27 mouse cellular contexts compared by ENCODE assay signal in the genomic region with DNA sequence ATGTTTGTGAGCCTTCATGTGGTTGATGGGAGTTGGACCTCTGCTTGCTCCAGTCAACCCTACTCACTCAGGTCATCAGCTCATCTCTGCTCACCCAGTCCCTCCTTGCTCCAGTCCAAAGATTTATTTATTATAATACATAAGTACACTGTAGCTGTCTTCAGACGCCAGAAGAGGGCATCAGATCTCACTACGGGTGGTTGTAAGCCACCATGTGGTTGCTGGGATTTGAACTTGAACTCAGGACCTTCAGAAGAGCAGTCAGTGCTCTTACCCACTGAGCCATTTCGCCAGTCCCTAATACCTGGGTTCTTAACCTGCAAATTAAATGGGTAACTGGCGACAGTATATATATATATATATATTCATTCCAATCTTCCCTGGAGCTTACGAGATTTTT. TPM values are rescaled to one million over a fixed set of nuclear protein-coding genes. Genes with fewer than 3 reads are reported as not detected.
DNase-seq lines count a peak whose midpoint lies in the region; ATAC-seq and TF ChIP-seq lines count a peak whose summit lies in the region.
"Had no signal": no experiment of that assay in that cellular context is flagged by ENCODE, and none has a peak within 500 bp of the region (broad histone marks: within the 10 kb centered on the region; RNA-seq: fewer than 3 reads in every experiment).

No protein-coding gene starts in this region.

- TF ChIP-seq EP300 in heart, adult 2 months (IDR thresholded peaks at IDR 0.05; ENCODE audit: insufficient read depth, low read depth, low read length) = no peak
- no peak for TF ChIP-seq EP300 in lung, postnatal 0 days (IDR thresholded peaks at IDR 0.05)
- no peak for TF ChIP-seq EP300 in stomach, postnatal 0 days (optimal IDR thresholded peaks at IDR 0.05)

- peaks cover 1% of the 10 kb centered on the region; the same call in 1 of the 2 replicates for H3K4me1 ChIP-seq in heart, adult 2 months (ENCODE audit: control insufficient read depth, insufficient read depth, low read length)
- no peaks in the 10 kb centered on the region for H3K4me1 ChIP-seq in lung, postnatal 0 days (ENCODE audit: insufficient read depth, low read depth, low read length)
- no peaks in the 10 kb centered on the region for H3K4me1 ChIP-seq in stomach, postnatal 0 days (replicated peaks; ENCODE audit: control insufficient read depth, insufficient read depth)

- no peak overlapping the region for H3K4me2 ChIP-seq in lung, postnatal 0 days (replicated peaks; ENCODE audit: low read depth, low read length)
- H3K4me2 ChIP-seq in stomach, postnatal 0 days (replicated peaks; ENCODE audit: low read depth) = no peak overlapping the region
- H3K4me2 ChIP-seq: heart, embryonic 11.5 days; heart, embryonic 15.5 days; hindbrain, embryonic 14.5 days had no signal

- no peak overlapping the region for H3K27ac ChIP-seq in heart, adult 2 months
- no peak overlapping the region for H3K27ac ChIP-seq in layer of hippocampus, adult 2 months
- H3K27ac ChIP-seq in lung, postnatal 0 days (ENCODE audit: low read length) = no peak overlapping the region
- no peak overlapping the region for H3K27ac ChIP-seq in stomach, postnatal 0 days (replicated peaks)
- H3K27ac ChIP-seq: forebrain, embryonic 10.5 days; heart, embryonic 15.5 days; hindbrain, embryonic 14.5 days; hindbrain, postnatal 0 days had no signal

- ATAC-seq in lung, postnatal 0 days = no peak
- ATAC-seq in stomach, postnatal 0 days (ENCODE audit: low FRiP score, low TSS enrichment) = no peak
- ATAC-seq: forebrain, embryonic 14.5 days; forebrain, postnatal 0 days; hindbrain, postnatal 0 days; inflammation-experienced regulatory T-cells, adult 6 months; Patski had no signal

- peak; percentile 19 for TF ChIP-seq CTCF in heart, adult 2 months (IDR thresholded peaks at IDR 0.05)
- peak; percentile 29; the same call in 1 of the 2 replicates for TF ChIP-seq CTCF in layer of hippocampus, adult 2 months (conservative IDR thresholded peaks at IDR 0.05)
- TF ChIP-seq CTCF in lung, postnatal 0 days (IDR thresholded peaks at IDR 0.05) = peak; percentile 21; the same call in 1 of the 2 replicates
- peak; percentile 28; the same call in 1 of the 2 replicates for TF ChIP-seq CTCF in stomach, postnatal 0 days (IDR thresholded peaks at IDR 0.05; ENCODE audit: low read depth)

- H3K9ac ChIP-seq in heart, adult 2 months (ENCODE audit: low read depth, low read length) = no peak overlapping the region
- no peak overlapping the region for H3K9ac ChIP-seq in lung, postnatal 0 days (replicated peaks; ENCODE audit: low read depth)
- H3K9ac ChIP-seq in stomach, postnatal 0 days (ENCODE audit: low read length) = no peak overlapping the region
- H3K9ac ChIP-seq: forebrain, postnatal 0 days; heart, embryonic 15.5 days; hindbrain, embryonic 14.5 days had no signal

- no peaks in the 10 kb centered on the region for H3K36me3 ChIP-seq in heart, adult 2 months (ENCODE audit: control insufficient read depth, insufficient read depth, low read length)
- no peaks in the 10 kb centered on the region for H3K36me3 ChIP-seq in lung, postnatal 0 days (ENCODE audit: insufficient read depth, low read length)
- H3K36me3 ChIP-seq in stomach, postnatal 0 days (ENCODE audit: control insufficient read depth, insufficient read depth, low read length) = no peaks in the 10 kb centered on the region
- H3K36me3 ChIP-seq: forebrain, embryonic 10.5 days; heart, embryonic 15.5 days had no signal

- no peak for DNase-seq in heart, adult 2 months
- DNase-seq in heart, postnatal 10 days = no peak
- DNase-seq in layer of hippocampus, adult 2 months (ENCODE audit: low spot score in 2 of 2) = no peak
- no peak for DNase-seq in layer of hippocampus, adult 9-10 months (ENCODE audit: low spot score)
- no peak for DNase-seq in lung, postnatal 0 days (ENCODE audit: low spot score)
- no peak for DNase-seq in lung, postnatal 4 days
- DNase-seq in stomach, postnatal 0 days (ENCODE audit: low spot score) = no peak
- no peak for DNase-seq in frontal cortex, postnatal 10 days (ENCODE audit: low spot score in 2 of 2)
- DNase-seq: adrenal gland, postnatal 10 days; adrenal gland, postnatal 36 days; cerebellum, adult 18-20 months; cerebellum, adult 9-10 months; cerebellum, postnatal 14 days; forebrain, postnatal 0 days; gastrocnemius, postnatal 25 days; heart, postnatal 14 days; heart, postnatal 4 days had no signal

- TF ChIP-seq POLR2A in heart, adult 2 months (IDR thresholded peaks at IDR 0.05; ENCODE audit: insufficient read depth, low read depth, low read length) = no peak

- 81% methylated on average over 5 of the region's 5 CpGs for WGBS in heart, adult 2 months
- WGBS in lung, postnatal 0 days = 76% methylated on average over 5 of the region's 5 CpGs
- WGBS in stomach, postnatal 0 days = 77% methylated on average over 5 of the region's 5 CpGs

- H3K27me3 ChIP-seq in heart, adult 2 months (ENCODE audit: control insufficient read depth, insufficient read depth, low read length) = no peaks in the 10 kb centered on the region
- no peaks in the 10 kb centered on the region for H3K27me3 ChIP-seq in lung, postnatal 0 days (replicated peaks; ENCODE audit: insufficient read depth, low read length)
- H3K27me3 ChIP-seq in stomach, postnatal 0 days (ENCODE audit: control insufficient read depth, insufficient read depth, low read length) = no peaks in the 10 kb centered on the region
- H3K27me3 ChIP-seq: Patski had no signal

- H3K9me3 ChIP-seq in lung, postnatal 0 days (ENCODE audit: low read length) = no peaks in the 10 kb centered on the region
- no peaks in the 10 kb centered on the region for H3K9me3 ChIP-seq in stomach, postnatal 0 days (ENCODE audit: control insufficient read depth, low read length)
- H3K9me3 ChIP-seq: heart, embryonic 15.5 days had no signal

- no peak overlapping the region for H3K4me3 ChIP-seq in heart, adult 2 months
- H3K4me3 ChIP-seq in layer of hippocampus, adult 2 months = no peak overlapping the region
- H3K4me3 ChIP-seq in lung, postnatal 0 days (ENCODE audit: low read depth, low read length) = no peak overlapping the region
- H3K4me3 ChIP-seq in stomach, postnatal 0 days (ENCODE audit: low read depth, low read length) = no peak overlapping the region
- H3K4me3 ChIP-seq: forebrain, embryonic 10.5 days; heart, embryonic 15.5 days had no signal

- H3K79me2 ChIP-seq in heart, adult 2 months (replicated peaks; ENCODE audit: control insufficient read depth, insufficient read depth, low read length) = no peaks in the 10 kb centered on the region

- intact Hi-C loops in heart, adult 2 months (cut with DNase I) = no loop called here
- intact Hi-C loops in heart, postnatal 10 days (cut with DNase I) = no loop called here

RNA-seq across cellular contexts. Expression of gene Map3k6, which starts 5.2 kb away (rescaled TPM):
- total RNA-seq in heart, adult 2 months (2021) = 10 to 100 TPM; 16.3 to 27.3 TPM
- polyA plus RNA-seq in heart, adult 2 months (2012; rRNA removed) = 12.0 and 15.7 TPM in 2 replicates
- total RNA-seq in heart, postnatal 10 days (2021) = 10 to 100 TPM in 1 of 2 experiments, 1 to 10 TPM in 1; 8.2 to 30.7 TPM
- total RNA-seq in layer of hippocampus, adult 2 months (2021) = 10 to 100 TPM in 1 of 2 experiments, 1 to 10 TPM in 1; 5.8 to 10.5 TPM
- polyA plus RNA-seq in lung, postnatal 0 days (2015; fragmentation: Nextera tagmentation; extraction: Ambion mirVana) = 7.8 and 18.7 TPM in 2 replicates
- 17.6 and 21.5 TPM in 2 replicates for polyA plus RNA-seq in stomach, postnatal 0 days (2015; fragmentation: Nextera tagmentation; extraction: Ambion mirVana)

RNA-seq across cellular contexts. Expression of gene Gpr3, which starts 23.1 kb away (rescaled TPM):
- total RNA-seq in heart, adult 2 months (2021) = under 1 TPM in 1 of 2 experiments, not detected in 1; 0.11 TPM
- polyA plus RNA-seq in heart, adult 2 months (2012; rRNA removed) = 0.15 and 0.37 TPM in 2 replicates
- under 1 TPM in 1 of 2 experiments, not detected in 1; 0.12 TPM for total RNA-seq in heart, postnatal 10 days (2021)
- 1 to 10 TPM; 5.0 to 5.3 TPM for total RNA-seq in layer of hippocampus, adult 2 months (2021)
- not detected in 2 replicates for polyA plus RNA-seq in lung, postnatal 0 days (2015; fragmentation: Nextera tagmentation; extraction: Ambion mirVana)
- 0.11 and 0.19 TPM in 2 replicates for polyA plus RNA-seq in stomach, postnatal 0 days (2015; fragmentation: Nextera tagmentation; extraction: Ambion mirVana)
- total RNA-seq: gastrocnemius, adult 8-10 months; gastrocnemius, postnatal 25 days; heart, adult 8-10 months had no signal
- polyA plus RNA-seq: inflammation-experienced regulatory T-cells, adult 6 months had no signal

RNA-seq across cellular contexts. Expression of gene Cd164l2, which starts 23.5 kb away (rescaled TPM):
- not detected for total RNA-seq in heart, adult 2 months (2021)
- 0.53 and 0.66 TPM in 2 replicates for polyA plus RNA-seq in heart, adult 2 months (2012; rRNA removed)
- total RNA-seq in heart, postnatal 10 days (2021) = not detected
- total RNA-seq in layer of hippocampus, adult 2 months (2021) = 1 to 10 TPM; 2.3 to 4.2 TPM
- polyA plus RNA-seq in lung, postnatal 0 days (2015; fragmentation: Nextera tagmentation; extraction: Ambion mirVana) = 8.7 and 10.3 TPM in 2 replicates
- polyA plus RNA-seq in stomach, postnatal 0 days (2015; fragmentation: Nextera tagmentation; extraction: Ambion mirVana) = 5.3 and 6.5 TPM in 2 replicates
- total RNA-seq: gastrocnemius, postnatal 25 days; heart, adult 8-10 months; heart, postnatal 14 days; heart, postnatal 4 days had no signal
- polyA plus RNA-seq: inflammation-experienced regulatory T-cells, adult 6 months had no signal

RNA-seq across cellular contexts. Expression of gene Sytl1, which starts 27.5 kb away (rescaled TPM):
- under 1 TPM; 0.29 to 0.61 TPM for total RNA-seq in heart, adult 2 months (2021)
- polyA plus RNA-seq in heart, adult 2 months (2012; rRNA removed) = 0.53 and 0.80 TPM in 2 replicates
- 1 to 10 TPM in 1 of 2 experiments, under 1 TPM in 1; 0.74 to 1.5 TPM for total RNA-seq in heart, postnatal 10 days (2021)
- total RNA-seq in layer of hippocampus, adult 2 months (2021) = under 1 TPM; 0.20 to 0.34 TPM
- 3.1 and 3.3 TPM in 2 replicates for polyA plus RNA-seq in lung, postnatal 0 days (2015; fragmentation: Nextera tagmentation; extraction: Ambion mirVana)
- polyA plus RNA-seq in stomach, postnatal 0 days (2015; fragmentation: Nextera tagmentation; extraction: Ambion mirVana) = 93.5 and 109 TPM in 2 replicates
- total RNA-seq: forebrain, postnatal 0 days had no signal

RNA-seq across cellular contexts. Expression of gene Tmem222, which starts 42.2 kb away (rescaled TPM):
- 10 to 100 TPM; 31.9 to 33.9 TPM for total RNA-seq in heart, adult 2 months (2021)
- polyA plus RNA-seq in heart, adult 2 months (2012; rRNA removed) = 48.3 and 72.9 TPM in 2 replicates
- total RNA-seq in heart, postnatal 10 days (2021) = 10 to 100 TPM; 28.7 to 31.7 TPM
- 10 to 100 TPM; 89.1 to 94.4 TPM for total RNA-seq in layer of hippocampus, adult 2 months (2021)
- 47.2 and 58.1 TPM in 2 replicates for polyA plus RNA-seq in lung, postnatal 0 days (2015; fragmentation: Nextera tagmentation; extraction: Ambion mirVana)
- polyA plus RNA-seq in stomach, postnatal 0 days (2015; fragmentation: Nextera tagmentation; extraction: Ambion mirVana) = 51.4 and 53.9 TPM in 2 replicates

Comparison
In these comparisons a context has a peak if more than half of its experiments do, and no peak if none do; other contexts are left out.
1. RNA of gene Gpr3, which starts 23.1 kb away (total RNA-seq): 5.0 to 5.3 TPM in layer of hippocampus, adult 2 months; 0.12 TPM in heart, postnatal 10 days and 0.11 TPM in heart, adult 2 months; every median in the first group is over 4 times any median in the second.
2. Peak in every context shown above with its lines, with median percentiles within 50 percentile points of each other: CTCF ChIP-seq.